Mouse (Mus musculus) stomach, postnatal 0 days (tissue): ENCODE results near the gene Gm17571.

ENCODE experiments used
- CTCF ChIP-seq: IDR thresholded peaks from 2 replicates; pipeline ENCODE4 v1.5.1; 2016; ENCODE audit warnings: antibody characterized with exemption, low read depth, mild to moderate bottlenecking, moderate library complexity
- EP300 ChIP-seq: optimal IDR thresholded peaks from 2 replicates; pipeline ENCODE3; 2016; ENCODE audit warnings: antibody characterized with exemption

DNA sequence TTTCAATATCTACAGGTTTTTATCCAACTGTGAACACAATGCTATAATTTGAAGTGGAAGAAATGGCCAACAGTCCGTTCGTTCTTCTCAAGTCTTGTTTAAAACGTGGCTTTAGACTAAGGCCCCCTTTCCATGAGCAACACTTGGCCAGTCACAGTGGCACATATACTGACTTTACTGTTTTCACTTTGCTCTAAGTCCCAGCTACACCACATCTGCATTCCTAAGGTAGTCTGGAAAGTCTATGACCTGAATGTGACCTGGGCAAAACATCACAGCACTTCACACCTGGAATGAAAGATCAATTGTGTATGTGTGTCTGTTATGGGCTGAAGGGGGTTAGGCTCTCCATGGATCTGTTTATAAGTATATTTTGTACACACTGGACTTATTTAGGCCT, 2.2 kb upstream of the Gm17571 start:
- no peak for TF ChIP-seq CTCF
- TF ChIP-seq EP300, result no peak
